Mouse (Mus musculus): Measurements from ENCODE around the gene R3hdm1.
"Not testable (repeated sequence)": the region's sequence is repeated elsewhere in the genome, so short reads cannot be mapped to it uniquely, and the experiment has no call there.

GRCm38 (mm10) chr1:128267061-128267460, 164.0 kb downstream of the R3hdm1 start:
- not testable (repeated sequence) for TF ChIP-seq GATA1 (IDR thresholded peaks at IDR 0.05; ENCODE audit: borderline replicate concordance, low read length); FLI1 (IDR thresholded peaks at IDR 0.05; ENCODE audit: low read length)

All from megakaryocyte, embryonic 14.5 days (primary cell).